Mouse (Mus musculus): ENCODE measurements at regions not wholly inside any gene's neighbourhood (a gene's known extent, or its start where the extent isn't known, plus 50 kb on each side); places are given as distances from the start of the nearest gene placed in this dataset.

- peak; percentile 61 for ATAC-seq
- Histone ChIP-seq H3K27me3 (replicated peaks; ENCODE audit: control insufficient read depth, insufficient read depth, low read length) (no peaks in the 10 kb centered on the region), H3K4me2 (ENCODE audit: low read length) (no peak overlapping the region), H3K4me1 (replicated peaks; ENCODE audit: control insufficient read depth, insufficient read depth, low read length) (peaks cover 15% of the 10 kb centered on the region), H3K9ac (replicated peaks; ENCODE audit: low read depth, low read length) (no peak overlapping the region), H3K36me3 (ENCODE audit: control insufficient read depth, insufficient read depth) (no peaks in the 10 kb centered on the region), H3K4me3 (replicated peaks; ENCODE audit: low read length) (no peak overlapping the region), H3K9me3 (ENCODE audit: control insufficient read depth, low read length) (no peaks in the 10 kb centered on the region), H3K27ac (ENCODE audit: low read length) (no peak overlapping the region)
- WGBS: 55% methylated on average over 3 of the region's 3 CpGs
These were observed 122.8 kb upstream of the Trpm3 start for GRCm38 (mm10) chr19:22015854-22016610.

DNA sequence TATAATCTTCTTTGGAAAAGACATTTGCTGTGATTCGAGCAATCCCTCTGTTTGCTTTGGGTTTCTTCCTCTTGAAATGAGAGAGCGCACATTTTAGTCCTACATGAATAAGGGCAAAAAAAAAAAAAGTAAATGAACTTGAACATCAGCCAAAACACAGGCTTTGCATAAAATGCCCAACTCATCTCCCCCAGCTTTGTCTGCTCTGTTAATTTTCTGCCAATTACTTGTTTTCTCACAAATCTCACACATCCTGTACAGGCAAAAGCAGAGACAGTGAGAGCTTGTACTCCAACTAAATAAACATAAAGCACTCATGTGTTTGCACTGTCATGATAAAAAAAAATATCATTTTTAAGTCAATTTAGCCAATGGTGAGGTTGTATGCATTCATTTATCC is 121.4 kb upstream of the Trpm3 start:
- peaks cover 15% of the 10 kb centered on the region for H3K4me1 ChIP-seq (replicated peaks; ENCODE audit: control insufficient read depth, insufficient read depth, low read length)
- no peaks in the 10 kb centered on the region for H3K36me3 ChIP-seq (ENCODE audit: control insufficient read depth, insufficient read depth)
- H3K4me3 ChIP-seq (replicated peaks; ENCODE audit: low read length): no peak overlapping the region
- H3K27ac ChIP-seq (ENCODE audit: low read length): no peak overlapping the region
- H3K9ac ChIP-seq (replicated peaks; ENCODE audit: low read depth, low read length): no peak overlapping the region
- WGBS: 27% methylated on average over 2 of the region's 2 CpGs
- no peaks in the 10 kb centered on the region for H3K27me3 ChIP-seq (replicated peaks; ENCODE audit: control insufficient read depth, insufficient read depth, low read length)
- ATAC-seq: peak; percentile 68
- no peak overlapping the region for H3K4me2 ChIP-seq (ENCODE audit: low read length)
- H3K9me3 ChIP-seq (ENCODE audit: control insufficient read depth, low read length): no peaks in the 10 kb centered on the region

- H3K27me3 ChIP-seq (replicated peaks; ENCODE audit: control insufficient read depth, insufficient read depth, low read length): no peaks in the 10 kb centered on the region
- H3K4me1 ChIP-seq (replicated peaks; ENCODE audit: control insufficient read depth, insufficient read depth, low read length): no peaks in the 10 kb centered on the region
- ATAC-seq: no peak
- H3K36me3 ChIP-seq (ENCODE audit: control insufficient read depth, insufficient read depth): no peaks in the 10 kb centered on the region
- H3K4me3 ChIP-seq (replicated peaks; ENCODE audit: low read length): no peak overlapping the region
- H3K27ac ChIP-seq (ENCODE audit: low read length): no peak overlapping the region
- H3K9ac ChIP-seq (replicated peaks; ENCODE audit: low read depth, low read length): no peak overlapping the region
- no peak overlapping the region for H3K4me2 ChIP-seq (ENCODE audit: low read length)
- no peaks in the 10 kb centered on the region for H3K9me3 ChIP-seq (ENCODE audit: control insufficient read depth, low read length)
These were observed 111.3 kb upstream of the Trpm3 start for GRCm38 (mm10) chr19:22027577-22027976.

DNA sequence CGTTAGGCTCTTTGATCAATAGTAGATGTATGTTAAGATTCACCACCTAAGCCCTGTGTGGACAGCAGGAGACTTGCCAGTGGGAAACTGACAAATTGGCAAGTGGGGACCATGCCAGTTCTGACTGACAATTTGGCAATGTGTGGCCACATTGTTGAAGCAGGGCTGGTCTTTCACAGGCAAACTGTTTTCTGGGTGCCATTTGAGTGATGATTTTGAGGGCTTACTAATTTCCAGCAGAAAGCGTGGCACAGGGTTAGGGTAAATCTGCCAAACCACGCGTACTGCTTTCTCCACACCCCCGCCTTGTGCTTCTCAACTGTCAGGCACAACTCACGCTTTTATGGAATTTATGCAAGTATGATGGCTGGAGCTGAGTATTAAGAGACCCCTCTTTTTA is 91.2 kb upstream of the Trpm3 start:
- Histone ChIP-seq H3K9me3 (ENCODE audit: control insufficient read depth, low read length) (no peaks in the 10 kb centered on the region), H3K4me2 (ENCODE audit: low read length) (no peak overlapping the region), H3K9ac (replicated peaks; ENCODE audit: low read depth, low read length) (no peak overlapping the region), H3K27me3 (replicated peaks; ENCODE audit: control insufficient read depth, insufficient read depth, low read length) (no peaks in the 10 kb centered on the region), H3K27ac (ENCODE audit: low read length) (no peak overlapping the region), H3K36me3 (ENCODE audit: control insufficient read depth, insufficient read depth) (no peaks in the 10 kb centered on the region), H3K4me1 (replicated peaks; ENCODE audit: control insufficient read depth, insufficient read depth, low read length) (peaks cover 6% of the 10 kb centered on the region), H3K4me3 (replicated peaks; ENCODE audit: low read length) (no peak overlapping the region)
- 48% methylated on average over 6 of the region's 6 CpGs for whole genome bisulfite sequencing
- peak; percentile 80 for ATAC-seq

GRCm38 (mm10) chr19:22066302-22066701 is 72.5 kb upstream of the Trpm3 start:
- Histone ChIP-seq H3K4me2 (ENCODE audit: low read length) (no peak overlapping the region), H3K27me3 (replicated peaks; ENCODE audit: control insufficient read depth, insufficient read depth, low read length) (no peaks in the 10 kb centered on the region), H3K4me3 (replicated peaks; ENCODE audit: low read length) (no peak overlapping the region), H3K36me3 (ENCODE audit: control insufficient read depth, insufficient read depth) (no peaks in the 10 kb centered on the region), H3K9me3 (ENCODE audit: control insufficient read depth, low read length) (no peaks in the 10 kb centered on the region), H3K4me1 (replicated peaks; ENCODE audit: control insufficient read depth, insufficient read depth, low read length) (0 out of 2 replicates have a peak, but pooled peaks cover 3% of the 10 kb centered on the region), H3K27ac (ENCODE audit: low read length) (no peak overlapping the region), H3K9ac (replicated peaks; ENCODE audit: low read depth, low read length) (no peak overlapping the region)
- WGBS: 55% methylated on average over 8 of the region's 8 CpGs
- ATAC-seq: no peak

- H3K27ac ChIP-seq (ENCODE audit: low read length): no peak overlapping the region
- no peak for ATAC-seq
- WGBS: 70% methylated on average over 15 of the region's 15 CpGs
- H3K27me3 ChIP-seq (replicated peaks; ENCODE audit: control insufficient read depth, insufficient read depth, low read length): no peaks in the 10 kb centered on the region
- H3K4me2 ChIP-seq (ENCODE audit: low read length): no peak overlapping the region
- H3K4me3 ChIP-seq (replicated peaks; ENCODE audit: low read length): no peak overlapping the region
- no peak overlapping the region for H3K9ac ChIP-seq (replicated peaks; ENCODE audit: low read depth, low read length)
- peaks cover 8% of the 10 kb centered on the region; the same call in 1 of the 2 replicates for H3K4me1 ChIP-seq (replicated peaks; ENCODE audit: control insufficient read depth, insufficient read depth, low read length)
- no peaks in the 10 kb centered on the region for H3K36me3 ChIP-seq (ENCODE audit: control insufficient read depth, insufficient read depth)
- no peaks in the 10 kb centered on the region for H3K9me3 ChIP-seq (ENCODE audit: control insufficient read depth, low read length)
These were observed 68.4 kb upstream of the Trpm3 start for GRCm38 (mm10) chr19:22070246-22071030.

DNA sequence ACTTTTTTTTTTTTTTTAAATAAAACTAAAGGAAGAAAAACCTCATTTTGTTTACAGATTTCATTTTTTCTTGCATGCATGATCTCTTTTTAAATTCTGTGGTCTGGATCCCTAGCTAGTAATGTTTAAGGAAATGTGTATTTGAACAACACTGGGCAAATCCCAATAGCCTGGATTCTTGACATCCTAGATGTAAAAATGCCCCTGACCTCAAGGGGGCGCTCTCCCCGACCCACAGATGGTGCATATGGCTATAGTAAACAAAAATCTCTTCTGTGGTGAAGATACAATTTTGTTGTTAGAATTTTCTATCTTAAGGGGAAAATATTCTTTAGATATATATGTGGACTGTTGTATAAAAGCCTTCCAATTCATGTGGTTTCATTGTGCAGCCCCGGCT is 67.1 kb upstream of the Trpm3 start:
- no peak overlapping the region for H3K9ac ChIP-seq (replicated peaks; ENCODE audit: low read depth, low read length)
- H3K4me3 ChIP-seq (replicated peaks; ENCODE audit: low read length): no peak overlapping the region
- no peak overlapping the region for H3K4me2 ChIP-seq (ENCODE audit: low read length)
- WGBS: 31% methylated on average over 3 of the region's 3 CpGs
- H3K4me1 ChIP-seq (replicated peaks; ENCODE audit: control insufficient read depth, insufficient read depth, low read length): peaks cover 6% of the 10 kb centered on the region; the same call in 1 of the 2 replicates
- ATAC-seq: no peak
- H3K9me3 ChIP-seq (ENCODE audit: control insufficient read depth, low read length): no peaks in the 10 kb centered on the region
- H3K36me3 ChIP-seq (ENCODE audit: control insufficient read depth, insufficient read depth): no peaks in the 10 kb centered on the region
- no peak overlapping the region for H3K27ac ChIP-seq (ENCODE audit: low read length)
- H3K27me3 ChIP-seq (replicated peaks; ENCODE audit: control insufficient read depth, insufficient read depth, low read length): no peaks in the 10 kb centered on the region

- H3K9ac ChIP-seq (replicated peaks; ENCODE audit: low read depth, low read length): no peak overlapping the region
- H3K36me3 ChIP-seq (ENCODE audit: control insufficient read depth, insufficient read depth): no peaks in the 10 kb centered on the region
- no peak overlapping the region for H3K27ac ChIP-seq (ENCODE audit: low read length)
- ATAC-seq: peak; percentile 57
- WGBS: 30% methylated on average over 7 of the region's 7 CpGs
- no peaks in the 10 kb centered on the region for H3K27me3 ChIP-seq (replicated peaks; ENCODE audit: control insufficient read depth, insufficient read depth, low read length)
- H3K9me3 ChIP-seq (ENCODE audit: control insufficient read depth, low read length): no peaks in the 10 kb centered on the region
- no peak overlapping the region for H3K4me3 ChIP-seq (replicated peaks; ENCODE audit: low read length)
- H3K4me1 ChIP-seq (replicated peaks; ENCODE audit: control insufficient read depth, insufficient read depth, low read length): peaks cover 6% of the 10 kb centered on the region; the same call in 1 of the 2 replicates
- no peak overlapping the region for H3K4me2 ChIP-seq (ENCODE audit: low read length)
These were observed 64.8 kb upstream of the Trpm3 start for GRCm38 (mm10) chr19:22074042-22074441.

- Histone ChIP-seq H3K4me1 (replicated peaks; ENCODE audit: control insufficient read depth, insufficient read depth, low read length) (no peaks in the 10 kb centered on the region), H3K9ac (replicated peaks; ENCODE audit: low read depth, low read length) (no peak overlapping the region), H3K27ac (ENCODE audit: low read length) (no peak overlapping the region), H3K9me3 (ENCODE audit: control insufficient read depth, low read length) (no peaks in the 10 kb centered on the region), H3K27me3 (replicated peaks; ENCODE audit: control insufficient read depth, insufficient read depth, low read length) (no peaks in the 10 kb centered on the region), H3K4me2 (ENCODE audit: low read length) (no peak overlapping the region), H3K36me3 (ENCODE audit: control insufficient read depth, insufficient read depth) (no peaks in the 10 kb centered on the region), H3K4me3 (replicated peaks; ENCODE audit: low read length) (no peak overlapping the region)
- ATAC-seq: peak; percentile 66; the same call in 1 of the 2 replicates
- 31% methylated on average over 4 of the region's 4 CpGs for WGBS
These were observed 57.4 kb upstream of the Trpm3 start for GRCm38 (mm10) chr19:22081448-22081847.

Data from forebrain, embryonic 16.5 days (tissue).